Mouse (Mus musculus) cortical plate, adult 2 months (tissue): Measurements from ENCODE around the gene Etfa.

Experiments
- CTCF ChIP-seq: fragments of 200-500 bp; IDR thresholded peaks from 2 replicates; pipeline ENCODE4 v1.5.1; 2011; ENCODE audit warnings: mild to moderate bottlenecking, control low read depth, low read length; ENCODE audit not compliant: insufficient read depth; ENCODE audit errors: extremely low read depth
- POLR2A ChIP-seq: fragments of 200-500 bp; IDR thresholded peaks from 2 replicates; pipeline ENCODE4 v1.6.1; 2011; ENCODE audit warnings: mild to moderate bottlenecking, low read length, control low read depth; ENCODE audit not compliant: insufficient read depth; ENCODE audit errors: extremely low read depth

DNA sequence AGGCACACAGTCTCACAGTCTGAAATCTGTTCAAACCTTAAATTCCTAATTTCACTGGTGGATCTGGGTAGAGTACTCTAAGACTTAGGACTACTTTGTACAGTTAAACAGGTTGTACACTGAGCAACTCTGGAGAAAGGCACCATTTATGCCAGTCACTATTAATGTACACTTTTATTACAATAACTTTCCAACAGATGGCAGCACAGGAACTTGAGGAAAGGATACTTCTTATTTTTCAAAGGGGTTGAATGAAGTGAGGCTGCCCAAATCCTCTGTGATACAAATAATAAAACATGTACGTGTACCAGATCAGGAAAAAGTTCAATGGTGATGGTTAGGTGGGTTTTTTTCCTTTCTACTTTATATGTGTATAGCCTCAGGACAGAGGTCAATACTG, 43.6 kb downstream of the Etfa start:
- TF ChIP-seq CTCF (no peak), POLR2A (no peak)
